Mouse (Mus musculus) midbrain, embryonic 15.5 days (tissue): ENCODE results near the gene Pcid2. TPM values are rescaled to one million over a fixed set of nuclear protein-coding genes. Genes with fewer than 3 reads are reported as not detected.
A peak's percentile ranks its signal among the peaks of the same experiment; 100 is the strongest.
"Not testable (repeated sequence)": the region's sequence is repeated elsewhere in the genome, so short reads cannot be mapped to it uniquely, and the experiment has no call there.

ENCODE experiments used
- ATAC-seq: fragments of 200-750 bp; cut with Nextera tagmentation; replicated peaks from 2 replicates; pipeline ENCODE4 v1.8.0; 2017; ENCODE audit warnings: moderate TSS enrichment
- H3K27ac ChIP-seq: fragments of 300-500 bp; sonication (generic); 2 replicates; pipeline ENCODE4 v1.5.1; 2015; ENCODE audit warnings: mild to moderate bottlenecking, inconsistent platforms
- H3K27me3 ChIP-seq: fragments of 300-500 bp; sonication (generic); replicated peaks from 2 replicates; pipeline ENCODE4 v1.6.1; 2015; ENCODE audit warnings: inconsistent platforms
- H3K36me3 ChIP-seq: fragments of 300-500 bp; sonication (generic); replicated peaks from 2 replicates; pipeline ENCODE4 v1.6.1; 2015; ENCODE audit warnings: inconsistent platforms
- H3K4me1 ChIP-seq: fragments of 300-500 bp; sonication (generic); 2 replicates; pipeline ENCODE4 v1.6.1; 2015; ENCODE audit warnings: inconsistent platforms
- H3K4me2 ChIP-seq: fragments of 300-500 bp; sonication (generic); 2 replicates; pipeline ENCODE4 v1.6.1; 2015; ENCODE audit warnings: inconsistent platforms, mild to moderate bottlenecking, moderate library complexity
- H3K4me3 ChIP-seq: fragments of 300-500 bp; sonication (generic); 2 replicates; pipeline ENCODE4 v1.5.1; 2015; ENCODE audit warnings: mild to moderate bottlenecking, inconsistent platforms
- H3K9ac ChIP-seq: fragments of 300-500 bp; sonication (generic); 2 replicates; pipeline ENCODE4 v1.6.1; 2015; ENCODE audit warnings: mild to moderate bottlenecking, inconsistent platforms
- H3K9me3 ChIP-seq: fragments of 300-500 bp; sonication (generic); 2 replicates; pipeline ENCODE4 v1.6.1; 2016; ENCODE audit warnings: inconsistent platforms
- WGBS: fragments of 180-500 bp; shearing (Covaris S2); methylation state at CpG from one replicate; pipeline ENCODE4 v1.1.7; 2015; ENCODE audit warnings: mixed read lengths; 5-methylcytosine and 5-hydroxymethylcytosine counted together
- polyA plus RNA-seq: library from polyadenylated mRNA; unstranded; fragments of >200 nt; fragmentation: Nextera tagmentation; extraction: Ambion mirVana; gene quantifications from 2 replicates; pipeline ENCODE4 v1.2.1, GENCODE M21; 2015

Gene Pcid2
- polyA plus RNA-seq = 42.1 and 42.6 TPM in 2 replicates

DNA sequence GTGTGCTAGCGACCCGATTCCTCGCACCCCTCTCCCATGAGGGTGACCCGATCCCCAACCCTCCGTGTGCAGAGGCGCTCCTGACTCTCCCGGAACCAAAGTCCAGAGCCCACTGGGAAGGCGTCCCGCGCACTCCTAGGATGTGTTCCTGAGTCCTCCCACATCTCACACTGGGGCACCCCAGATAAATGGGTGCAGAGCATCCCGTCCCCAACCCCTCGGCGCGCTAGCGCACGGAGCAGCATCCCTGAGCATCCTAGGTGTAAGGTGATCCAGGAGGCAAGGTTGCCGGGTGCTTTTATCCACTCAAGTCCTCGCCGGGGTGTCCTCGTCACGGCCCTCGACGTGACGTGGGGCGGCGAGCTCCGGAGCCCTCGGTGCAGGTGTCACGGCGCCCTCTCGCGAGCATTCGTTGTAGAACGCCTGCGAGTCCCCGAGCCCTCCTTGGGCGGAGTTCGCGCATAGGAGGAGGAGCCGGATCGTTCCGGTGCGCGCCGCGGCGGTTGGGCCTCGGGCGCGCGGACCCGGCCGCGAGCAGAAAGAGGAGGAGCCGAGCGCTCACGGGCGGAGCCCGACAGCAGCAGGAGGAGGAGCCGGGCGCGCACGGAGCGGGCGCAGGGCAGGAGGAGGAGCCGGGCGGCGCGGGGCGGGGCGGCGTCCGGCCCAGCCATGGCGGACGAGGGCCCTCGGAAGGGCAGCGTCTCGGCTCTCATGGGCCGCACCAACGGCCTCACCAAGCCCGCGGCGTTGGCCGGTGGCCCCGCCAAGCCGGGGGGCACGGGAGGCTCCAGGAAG lies at the start of gene Pcid2, which contains the start of gene Cul4a:
Pcid2 (minus strand) TSS at position 373 of the 795 bp plus-strand sequence.
Cul4a (plus strand) TSS at position 535 of the 795 bp plus-strand sequence.
- Histone ChIP-seq H3K4me3 (peak within 1 kb of the TSS; percentile 85), H3K27me3 (no peaks in the 10 kb centered on the region), H3K4me2 (peak within 1 kb of the TSS; percentile 98), H3K36me3 (no peaks in the 10 kb centered on the region), H3K9ac (peak within 1 kb of the TSS; percentile 90), H3K27ac (peak within 1 kb of the TSS; percentile 96), H3K4me1 (peaks cover 32% of the 10 kb centered on the region), H3K9me3 (no peaks in the 10 kb centered on the region)
- under 1% methylated on average over 73 of the region's 87 CpGs for WGBS
- peak; percentile 96 for ATAC-seq

DNA sequence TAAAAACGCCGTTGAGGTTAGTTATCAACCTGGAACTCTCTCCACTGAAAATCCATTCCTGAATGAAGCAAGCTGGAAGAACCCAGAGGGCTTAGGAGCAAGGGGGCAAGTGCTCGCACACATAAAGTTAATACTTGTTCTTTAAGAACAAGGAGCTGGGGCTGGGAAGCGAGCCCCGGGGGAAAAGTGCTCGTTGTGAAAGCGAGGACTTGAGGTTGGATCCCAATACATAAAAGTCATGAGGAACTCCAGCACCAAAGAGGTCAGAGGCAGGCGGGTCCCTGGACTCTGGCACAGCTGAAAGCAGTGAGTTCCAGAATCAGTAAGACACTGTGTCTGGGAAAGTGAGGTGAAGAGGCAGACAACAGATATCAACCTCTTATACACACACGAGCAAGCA lies 48.8 kb upstream of the Pcid2 start:
- H3K36me3 ChIP-seq = peaks cover 6% of the 10 kb centered on the region
- ATAC-seq = no peak
- peaks cover 5% of the 10 kb centered on the region for H3K4me1 ChIP-seq
- WGBS = 81% methylated on average over 9 of the region's 9 CpGs
- no peak overlapping the region for H3K27ac ChIP-seq
- H3K9me3 ChIP-seq = no peaks in the 10 kb centered on the region
- H3K4me2 ChIP-seq = no peak overlapping the region
- H3K27me3 ChIP-seq = no peaks in the 10 kb centered on the region
- H3K4me3 ChIP-seq = no peak overlapping the region
- H3K9ac ChIP-seq = no peak overlapping the region

GRCm38 (mm10) chr8:13150929-13151328 lies 45.7 kb upstream of the Pcid2 start:
- no peaks in the 10 kb centered on the region for H3K27me3 ChIP-seq
- H3K4me2 ChIP-seq = no peak overlapping the region
- 85% methylated on average over 2 of the region's 2 CpGs for WGBS
- no peak overlapping the region for H3K27ac ChIP-seq
- ATAC-seq = no peak
- no peaks in the 10 kb centered on the region for H3K9me3 ChIP-seq
- H3K4me3 ChIP-seq = no peak overlapping the region
- H3K9ac ChIP-seq = no peak overlapping the region
- no peaks in the 10 kb centered on the region for H3K4me1 ChIP-seq
- H3K36me3 ChIP-seq = peaks cover 27% of the 10 kb centered on the region

GRCm38 (mm10) chr8:13149866-13150265 lies 44.6 kb upstream of the Pcid2 start:
- Histone ChIP-seq H3K36me3 (peaks cover 34% of the 10 kb centered on the region), H3K4me3 (no peak overlapping the region), H3K27ac (no peak overlapping the region), H3K4me1 (no peaks in the 10 kb centered on the region), H3K9ac (no peak overlapping the region), H3K4me2 (no peak overlapping the region), H3K9me3 (no peaks in the 10 kb centered on the region), H3K27me3 (no peaks in the 10 kb centered on the region)
- no peak for ATAC-seq
- WGBS = 62% methylated on average over 5 of the region's 5 CpGs

DNA sequence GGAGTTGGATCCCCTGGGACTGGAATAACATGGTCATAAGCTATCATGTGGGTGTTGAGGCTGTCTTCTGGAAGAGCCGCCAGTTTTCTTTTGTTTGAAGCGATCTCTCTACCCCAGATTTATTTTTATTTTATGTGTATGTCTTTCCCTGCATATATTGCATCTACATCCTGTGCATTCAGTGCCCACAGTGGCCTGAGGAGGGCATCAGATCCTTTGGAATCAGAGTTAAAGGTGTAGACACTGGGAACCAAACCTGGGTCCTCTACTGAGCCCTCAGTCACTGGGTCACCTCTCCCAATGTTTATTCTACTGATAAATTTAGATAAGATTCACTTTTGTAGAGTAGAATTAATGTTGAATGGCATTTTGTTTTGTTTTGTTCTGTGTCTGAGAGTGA lies 44.0 kb upstream of the Pcid2 start:
- no peak for ATAC-seq
- no peak overlapping the region for H3K4me3 ChIP-seq
- H3K36me3 ChIP-seq = peaks cover 39% of the 10 kb centered on the region
- H3K4me1 ChIP-seq = no peaks in the 10 kb centered on the region
- no peak overlapping the region for H3K27ac ChIP-seq
- no peak overlapping the region for H3K4me2 ChIP-seq
- no peaks in the 10 kb centered on the region for H3K9me3 ChIP-seq
- WGBS = 96% methylated on average over 2 of the region's 2 CpGs
- no peaks in the 10 kb centered on the region for H3K27me3 ChIP-seq
- no peak overlapping the region for H3K9ac ChIP-seq

DNA sequence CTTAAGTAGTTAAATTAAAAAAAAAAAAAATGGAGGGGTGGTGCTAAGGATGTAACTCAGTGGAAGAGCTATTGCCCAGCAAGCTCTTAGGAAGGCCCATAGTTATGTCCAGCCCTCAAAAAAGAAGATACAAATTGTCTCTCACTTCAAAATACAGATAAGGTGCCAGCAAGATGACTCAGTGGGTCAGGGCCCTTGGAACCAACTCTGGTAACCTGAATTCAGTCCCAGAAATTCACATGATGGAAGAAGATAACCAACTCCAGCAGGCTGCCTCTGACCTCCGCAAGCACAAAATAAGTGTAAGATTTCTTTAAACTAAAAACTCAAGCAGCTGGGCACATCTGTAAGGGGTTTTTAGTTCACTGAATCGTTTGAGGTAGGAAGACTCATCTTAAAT lies 43.2 kb upstream of the Pcid2 start:
- H3K4me3 ChIP-seq = no peak overlapping the region
- WGBS = 94% methylated on average over 2 of the region's 2 CpGs
- no peaks in the 10 kb centered on the region for H3K9me3 ChIP-seq
- no peak overlapping the region for H3K4me2 ChIP-seq
- H3K4me1 ChIP-seq = no peaks in the 10 kb centered on the region
- H3K9ac ChIP-seq = no peak overlapping the region
- ATAC-seq = no peak
- no peak overlapping the region for H3K27ac ChIP-seq
- H3K36me3 ChIP-seq = peaks cover 41% of the 10 kb centered on the region
- H3K27me3 ChIP-seq = no peaks in the 10 kb centered on the region

- WGBS = 95% methylated on average over 5 of the region's 5 CpGs
- Histone ChIP-seq H3K4me2 (no peak overlapping the region), H3K4me1 (no peaks in the 10 kb centered on the region), H3K27me3 (no peaks in the 10 kb centered on the region), H3K9me3 (no peaks in the 10 kb centered on the region), H3K9ac (no peak overlapping the region), H3K36me3 (peaks cover 87% of the 10 kb centered on the region), H3K27ac (no peak overlapping the region), H3K4me3 (no peak overlapping the region)
- no peak for ATAC-seq
Observed at GRCm38 (mm10) chr8:13141681-13142080, 36.4 kb upstream of the Pcid2 start.

- 95% methylated on average over 6 of the region's 6 CpGs for WGBS
- Histone ChIP-seq H3K4me1 (no peaks in the 10 kb centered on the region), H3K27me3 (no peaks in the 10 kb centered on the region), H3K9me3 (no peaks in the 10 kb centered on the region), H3K36me3 (peaks cover 91% of the 10 kb centered on the region), H3K9ac (no peak overlapping the region), H3K27ac (no peak overlapping the region), H3K4me3 (no peak overlapping the region), H3K4me2 (no peak overlapping the region)
- ATAC-seq = no peak
Observed at GRCm38 (mm10) chr8:13139641-13140182, 34.5 kb upstream of the Pcid2 start.

- not testable (repeated sequence) for H3K4me2 ChIP-seq, ATAC-seq, H3K4me1 ChIP-seq, H3K4me3 ChIP-seq, H3K27ac ChIP-seq, H3K9me3 ChIP-seq, H3K9ac ChIP-seq, H3K27me3 ChIP-seq
- H3K36me3 ChIP-seq = peaks cover 70% of the 10 kb centered on the region
- WGBS = 68% methylated on average over 9 of the region's 9 CpGs
Observed at GRCm38 (mm10) chr8:13132220-13132619, 27.0 kb upstream of the Pcid2 start.

DNA sequence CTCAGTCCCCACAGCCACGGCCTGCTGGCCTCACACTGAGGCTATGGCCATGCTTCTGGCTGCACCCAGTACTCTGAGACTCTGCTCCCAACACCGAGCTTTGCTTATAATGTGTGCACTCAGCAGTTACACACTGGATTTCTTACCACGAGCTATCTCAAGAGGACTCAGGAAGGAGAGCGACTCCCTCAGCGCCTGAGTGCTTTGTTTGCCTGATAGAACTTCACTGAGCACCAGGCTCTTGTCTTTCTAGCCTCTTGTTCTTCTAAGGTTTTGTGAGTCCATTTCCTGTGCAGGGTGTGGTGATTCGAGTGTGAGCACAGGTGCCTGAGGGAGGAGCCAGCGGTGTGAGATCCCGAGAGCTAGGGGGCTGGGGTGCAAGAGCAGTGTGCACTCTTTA lies 19.6 kb upstream of the Pcid2 start:
- H3K9me3 ChIP-seq = no peaks in the 10 kb centered on the region
- no peak overlapping the region for H3K4me2 ChIP-seq
- peaks cover 45% of the 10 kb centered on the region for H3K36me3 ChIP-seq
- no peak for ATAC-seq
- no peak overlapping the region for H3K27ac ChIP-seq
- no peaks in the 10 kb centered on the region for H3K27me3 ChIP-seq
- H3K9ac ChIP-seq = no peak overlapping the region
- no peaks in the 10 kb centered on the region for H3K4me1 ChIP-seq
- no peak overlapping the region for H3K4me3 ChIP-seq
- WGBS = 95% methylated on average over 8 of the region's 8 CpGs

GRCm38 (mm10) chr8:13122887-13123421 lies 17.7 kb upstream of the Pcid2 start:
- Histone ChIP-seq H3K27ac (no peak overlapping the region), H3K4me3 (no peak overlapping the region), H3K9ac (no peak overlapping the region), H3K9me3 (no peaks in the 10 kb centered on the region), H3K36me3 (peaks cover 33% of the 10 kb centered on the region), H3K27me3 (no peaks in the 10 kb centered on the region), H3K4me2 (no peak overlapping the region), H3K4me1 (no peaks in the 10 kb centered on the region)
- ATAC-seq = no peak
- 94% methylated on average over 7 of the region's 7 CpGs for WGBS

DNA sequence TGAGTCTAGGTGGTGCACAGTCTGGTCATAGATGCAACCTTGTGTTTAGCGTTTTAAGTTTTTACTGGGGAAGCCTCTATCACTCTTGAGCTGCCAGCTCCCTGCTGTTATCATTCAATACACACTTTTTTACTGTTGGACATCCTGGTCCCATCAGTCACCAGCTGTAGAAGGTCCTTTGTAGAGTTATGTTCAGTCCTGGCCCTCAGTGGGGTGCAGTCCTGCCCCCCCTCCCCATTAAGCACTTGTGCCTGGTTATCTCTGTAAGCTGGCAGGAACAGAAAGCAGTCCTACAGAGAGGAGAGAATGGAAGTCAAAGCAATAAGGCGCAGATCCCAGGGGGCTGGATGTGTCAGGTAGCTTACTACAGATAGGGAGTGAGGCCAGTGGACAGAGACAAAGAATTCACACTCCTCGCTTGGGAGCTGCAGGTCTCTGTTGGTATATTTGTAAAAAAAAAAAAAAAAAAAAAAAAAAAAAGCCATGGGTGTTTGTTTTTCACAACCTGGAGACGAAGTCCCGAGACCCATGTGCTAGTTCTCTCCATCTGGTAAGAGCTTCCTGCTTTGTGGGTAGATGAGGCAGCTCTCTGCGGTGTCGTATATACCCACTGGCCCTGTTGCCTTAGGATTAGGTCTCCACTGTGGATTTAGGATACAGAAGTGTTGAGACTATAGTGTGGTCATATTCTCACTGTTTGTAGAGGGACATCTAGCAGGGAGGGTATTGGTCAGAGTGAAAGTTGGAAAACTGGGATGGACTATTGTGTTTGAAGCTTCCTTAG lies 15.8 kb upstream of the Pcid2 start:
- Histone ChIP-seq H3K36me3 (peaks cover 19% of the 10 kb centered on the region), H3K27ac (no peak overlapping the region), H3K4me3 (no peak overlapping the region), H3K9me3 (no peaks in the 10 kb centered on the region), H3K4me2 (no peak overlapping the region), H3K9ac (no peak overlapping the region), H3K27me3 (no peaks in the 10 kb centered on the region), H3K4me1 (no peaks in the 10 kb centered on the region)
- ATAC-seq = no peak
- 86% methylated on average over 7 of the region's 7 CpGs for WGBS
